Mouse (Mus musculus): Measurements from ENCODE around the gene Gfral. TPM values are rescaled to one million over a fixed set of nuclear protein-coding genes. Genes with fewer than 3 reads are reported as not detected.

Gfral gene
- total RNA-seq, 1 experiment from 2014 or later = not detected

DNA sequence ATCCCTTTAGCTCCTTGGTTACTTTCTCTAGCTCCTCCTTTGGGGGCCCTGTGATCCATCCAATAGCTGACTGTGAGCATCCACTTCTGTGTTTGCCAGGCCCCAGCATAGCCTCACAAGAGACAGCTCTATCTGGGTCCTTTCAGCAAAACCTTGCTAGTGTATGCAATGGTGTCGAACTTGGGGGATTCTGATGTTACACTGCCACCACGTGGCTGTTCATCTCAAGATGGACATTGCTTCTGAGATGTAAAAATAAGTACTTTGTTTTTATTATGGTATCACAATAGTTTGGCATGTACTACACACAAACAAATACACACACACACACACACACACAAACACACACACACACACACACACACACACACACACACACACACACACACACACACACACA is 90.6 kb downstream of the Gfral start:
- peak; percentile 61 for DNase-seq

Other genes with a start within 250 kb of the Gfral start
- gene Hmgcll1, start 198.8 kb downstream of the Gfral start, total RNA-seq (2021) = 2.1 and 3.0 TPM in 2 replicates
- 0.82 and 1.00 TPM in 2 replicates for gene Hcrtr2, start 110.2 kb upstream of the Gfral start, total RNA-seq (2021)

Measured in adrenal gland, postnatal 25 days (tissue).